Mouse (Mus musculus) left cerebral cortex, adult 8-10 months (tissue): ENCODE measurements at regions not wholly inside any gene's neighbourhood (a gene's known extent, or its start where the extent isn't known, plus 50 kb on each side); places are given as distances from the start of the nearest gene placed in this dataset.

Source experiments
- DNase-seq, 2 experiments: peaks; one replicate each; pipeline ENCODE4 v3.0.0; 2022; ENCODE audit warnings: low spot score in 2 of 2

DNA sequence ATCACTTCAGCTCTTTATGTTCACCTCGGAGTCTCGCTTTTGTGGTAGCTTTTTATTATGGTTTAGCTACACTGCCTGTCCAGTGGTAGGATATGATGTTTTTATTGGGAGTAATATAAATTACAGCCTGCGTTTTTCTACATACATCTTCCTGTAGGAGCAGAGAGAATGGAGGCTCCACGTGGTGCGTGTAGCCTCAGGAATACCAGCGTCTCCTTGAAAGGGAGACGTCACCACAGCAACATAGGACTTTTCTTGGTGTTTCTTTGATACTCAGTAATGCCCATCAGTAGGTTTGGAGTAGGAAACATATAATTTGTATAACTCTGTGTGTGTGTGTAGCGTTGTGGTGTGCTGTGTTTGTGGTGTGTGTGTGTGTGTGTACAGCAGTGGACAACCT is 150.7 kb downstream of the Ndufs4 start:
- no peak for DNase-seq

DNA sequence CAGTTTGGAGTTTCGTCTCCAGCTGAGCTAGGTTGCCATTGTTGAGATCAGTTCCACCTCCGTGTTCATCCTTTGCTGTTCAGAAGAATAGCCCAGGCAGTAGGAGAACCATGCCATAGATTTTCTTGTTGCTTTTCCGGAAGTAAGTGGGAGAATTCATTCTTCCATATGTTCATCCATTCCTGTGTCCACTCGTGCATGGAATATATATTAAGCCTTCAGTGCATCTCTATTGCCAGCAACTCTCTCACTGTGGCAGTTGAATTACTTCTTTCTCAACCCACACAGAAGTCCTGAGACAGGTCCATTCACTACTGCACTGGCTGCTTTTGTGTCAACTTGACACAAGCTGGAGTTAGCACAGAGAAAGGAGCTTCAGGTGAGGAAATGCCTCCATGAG is 152.2 kb downstream of the Ndufs4 start:
- DNase-seq = peak in 1 of 2 experiments; percentile 8

DNA sequence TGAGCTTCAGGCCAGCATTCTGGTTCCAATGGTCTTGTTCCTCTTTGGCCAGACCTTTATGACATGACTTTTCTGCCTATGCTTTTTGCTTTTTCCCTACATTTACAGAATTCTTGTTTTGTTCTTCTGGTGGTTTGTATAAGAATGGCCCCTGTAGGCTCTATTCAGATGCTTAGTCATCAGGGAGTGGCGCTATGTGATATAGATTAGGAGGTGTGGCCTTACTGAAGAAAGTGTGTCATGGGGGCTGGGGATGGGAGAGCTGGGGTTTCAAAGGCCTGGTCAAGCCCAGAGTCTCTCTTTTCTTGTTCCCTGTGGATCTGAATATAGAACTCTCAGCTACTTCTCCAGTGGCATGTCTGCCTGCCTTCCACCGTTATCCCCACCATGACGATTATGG is 155.9 kb downstream of the Ndufs4 start:
- no peak for DNase-seq

DNA sequence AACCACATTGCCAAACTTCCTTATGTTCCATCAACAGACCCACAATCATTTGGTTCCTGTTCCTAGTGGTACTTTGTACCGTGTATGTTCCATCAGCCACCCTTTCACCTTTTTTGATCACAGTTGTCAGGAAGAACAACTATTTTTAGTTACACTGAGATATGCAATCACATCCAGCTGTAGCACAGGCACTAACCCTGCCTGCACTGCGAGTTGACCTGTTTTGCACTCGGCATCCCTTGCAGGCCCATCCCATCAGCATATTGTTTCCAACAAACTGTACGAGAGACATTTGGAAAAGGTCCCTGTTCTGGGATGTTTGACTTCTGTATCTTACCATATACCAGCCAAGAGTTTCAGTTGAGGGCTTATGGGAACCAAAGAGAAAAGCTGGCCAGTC is 157.5 kb downstream of the Ndufs4 start:
- DNase-seq = no peak

DNA sequence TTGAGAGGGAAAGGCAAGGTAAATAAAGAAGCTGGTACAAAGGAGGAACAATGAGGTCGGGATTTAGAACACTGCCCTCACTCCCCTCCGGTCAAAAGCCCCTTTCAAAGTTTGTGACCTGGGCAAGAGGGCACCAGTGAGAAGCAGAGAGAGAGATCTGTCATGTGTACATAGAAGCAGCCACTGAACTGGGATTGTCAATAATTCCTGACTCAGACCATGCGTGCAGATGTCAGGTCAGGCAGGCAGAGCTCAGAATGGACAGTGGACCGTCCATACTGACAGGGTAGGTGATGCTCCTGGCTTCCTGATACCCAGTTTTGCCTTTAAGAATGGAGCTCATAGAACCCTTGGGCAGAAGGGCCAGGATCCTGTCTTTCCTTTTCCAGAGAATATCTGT is 161.0 kb downstream of the Ndufs4 start:
- DNase-seq = no peak

DNA sequence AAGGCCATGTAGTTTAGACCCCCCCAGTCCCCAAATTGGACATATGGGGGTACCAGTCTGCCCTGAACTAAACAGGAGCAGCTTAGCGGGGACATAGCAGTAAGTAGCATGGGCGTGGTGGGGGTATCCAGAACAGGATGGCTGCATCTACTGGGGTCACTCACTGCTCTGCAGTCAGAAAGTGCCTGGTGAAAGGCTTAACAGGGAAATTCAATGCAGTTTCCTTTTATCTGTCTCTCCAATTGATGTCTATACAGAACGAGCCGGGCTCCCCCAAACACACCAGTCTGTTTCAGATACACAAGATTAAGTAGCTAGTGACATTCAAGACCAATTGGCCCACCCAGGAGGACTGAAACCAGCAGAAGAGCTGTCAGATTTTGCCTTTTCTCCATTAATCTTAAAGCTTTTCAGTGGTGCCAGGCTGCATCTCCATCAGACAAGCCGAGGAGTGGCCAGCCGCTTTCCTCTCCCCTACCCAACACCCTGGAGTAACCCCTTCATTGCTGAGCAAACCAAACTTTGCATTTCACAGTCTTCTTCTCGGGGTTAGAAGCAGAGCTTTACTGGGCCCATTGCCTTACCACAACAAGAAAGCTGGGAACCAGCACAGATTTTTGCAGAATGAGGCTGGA is 161.7 kb downstream of the Ndufs4 start:
- DNase-seq = no peak

DNA sequence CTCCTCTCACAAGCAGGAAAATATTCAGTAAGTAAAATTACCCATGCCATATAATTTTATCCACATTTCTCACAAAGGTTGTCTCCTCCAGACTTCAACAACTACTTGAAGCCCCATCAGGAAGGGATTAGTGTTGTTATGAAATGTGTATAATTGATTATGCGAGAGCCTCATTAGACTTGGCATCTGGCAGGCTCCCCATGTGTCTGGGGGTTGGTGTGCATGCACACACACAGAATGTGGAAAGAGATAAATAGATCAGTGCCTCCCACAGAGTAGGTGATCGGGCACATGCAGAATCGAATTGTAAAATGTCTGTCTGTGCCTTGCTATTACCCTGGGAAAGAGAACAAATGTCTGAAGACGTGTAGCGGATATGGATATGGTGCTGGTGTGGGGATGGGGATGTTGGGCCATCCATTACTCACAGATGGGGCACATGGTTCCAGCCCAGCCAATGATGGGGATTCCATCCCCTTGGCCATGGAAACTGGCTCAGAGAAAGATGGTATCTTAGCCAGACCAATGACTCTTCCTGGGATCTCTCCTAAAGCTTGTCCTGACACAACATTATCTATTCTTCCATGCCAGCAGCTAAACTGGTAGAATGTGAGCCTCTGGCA is 168.1 kb downstream of the Ndufs4 start:
- DNase-seq = no peak

DNA sequence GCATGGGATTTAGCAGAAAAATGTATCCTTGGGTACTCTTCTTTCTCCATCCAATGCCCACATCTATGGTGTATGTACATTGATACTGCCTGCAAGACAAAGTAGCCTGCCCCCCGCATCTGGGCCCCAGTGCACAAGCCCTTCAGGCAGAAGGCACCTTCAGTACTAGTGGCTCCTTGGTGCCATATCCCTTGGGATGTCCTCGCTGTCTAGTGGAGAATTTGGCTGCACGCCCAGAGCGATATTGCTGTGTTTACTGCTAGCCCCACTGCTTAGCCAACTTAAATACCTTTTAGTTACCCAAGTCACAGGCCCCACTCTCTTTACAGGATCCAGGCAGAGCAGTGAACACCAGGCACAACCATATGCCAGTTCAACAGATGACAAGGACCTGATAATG is 173.0 kb downstream of the Ndufs4 start:
- no peak for DNase-seq
